12 mouse cellular contexts compared by ENCODE assay signal in the genomic region with DNA sequence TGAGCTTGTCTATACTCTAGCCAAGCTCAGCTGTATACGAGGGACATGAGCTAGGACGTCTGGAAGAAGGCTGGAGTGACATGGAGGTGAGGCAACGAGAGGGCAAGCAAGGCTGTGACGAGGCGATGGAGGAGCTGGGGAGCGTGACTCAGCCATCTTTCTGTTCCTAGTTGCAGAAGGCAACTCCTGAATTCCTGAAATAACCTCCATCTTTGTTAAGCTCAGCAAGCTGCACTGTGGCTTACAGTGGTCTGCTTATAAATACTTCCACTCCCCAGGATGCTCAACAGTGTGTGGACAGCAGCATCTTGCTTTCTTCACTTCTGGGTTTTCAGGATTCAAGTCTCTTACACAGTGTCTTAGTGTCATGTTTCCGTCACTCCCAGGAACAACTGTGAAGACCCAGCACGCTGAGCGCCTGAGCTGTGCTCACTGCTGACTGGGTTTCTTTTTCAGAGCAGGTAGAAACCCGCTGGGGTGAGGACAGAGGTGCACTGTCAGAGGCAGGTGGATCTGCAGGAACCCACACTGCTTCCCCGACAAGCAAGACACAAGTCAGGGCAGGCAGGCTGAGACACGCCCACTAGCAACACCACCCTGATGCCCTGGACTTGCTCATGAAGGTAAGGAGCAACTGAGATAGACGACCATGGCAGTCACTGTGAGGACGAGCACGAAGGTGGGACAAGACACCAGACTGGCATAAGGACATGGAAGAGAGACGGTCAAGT. TPM values are rescaled to one million over a fixed set of nuclear protein-coding genes. Genes with fewer than 3 reads are reported as not detected.
DNase-seq lines count a peak whose midpoint lies in the region; ATAC-seq lines count a peak whose summit lies in the region.
"Had no signal": no experiment of that assay in that cellular context is flagged by ENCODE, and none has a peak within 500 bp of the region (broad histone marks: within the 10 kb centered on the region; RNA-seq: fewer than 3 reads in every experiment).

No protein-coding gene starts in this region.

- no peak for DNase-seq in hindbrain, embryonic 10.5 days (ENCODE audit: low spot score)
- DNase-seq in hindbrain, embryonic 11.5 days (ENCODE audit: low spot score): no peak
- peak; percentile 63 for DNase-seq in urinary bladder, postnatal 14 days (ENCODE audit: low spot score)
- DNase-seq in urinary bladder, postnatal 10 days (ENCODE audit: low spot score): no peak
- peak; percentile 71 for DNase-seq in brain, adult 2 months (ENCODE audit: low read depth, low spot score)
- DNase-seq in cerebellum, adult 18-20 months: no peak
- DNase-seq in cerebellum, adult 8-10 months: no peak
- DNase-seq: kidney, adult 11 months had no signal

- peaks cover 27% of the 10 kb centered on the region for H3K36me3 ChIP-seq in hindbrain, embryonic 10.5 days
- no peaks in the 10 kb centered on the region for H3K36me3 ChIP-seq in hindbrain, embryonic 11.5 days (ENCODE audit: control insufficient read depth, insufficient read depth, low read length)

- H3K4me1 ChIP-seq in hindbrain, embryonic 10.5 days (replicated peaks): peaks cover 41% of the 10 kb centered on the region
- peaks cover 6% of the 10 kb centered on the region for H3K4me1 ChIP-seq in hindbrain, embryonic 11.5 days (replicated peaks; ENCODE audit: control insufficient read depth, insufficient read depth, low read length)

- H3K27me3 ChIP-seq in hindbrain, embryonic 10.5 days (ENCODE audit: insufficient read depth, poor library complexity, severe bottlenecking): no peaks in the 10 kb centered on the region
- no peaks in the 10 kb centered on the region for H3K27me3 ChIP-seq in hindbrain, embryonic 11.5 days (ENCODE audit: control insufficient read depth, insufficient read depth, low read length)
- H3K27me3 ChIP-seq: heart, embryonic 15.5 days had no signal

- ATAC-seq in hindbrain, embryonic 11.5 days (ENCODE audit: low FRiP score): no peak

- H3K4me2 ChIP-seq in hindbrain, embryonic 11.5 days (replicated peaks; ENCODE audit: low read depth, low read length): no peak overlapping the region
- H3K4me2 ChIP-seq: heart, embryonic 15.5 days had no signal

- H3K9me3 ChIP-seq in hindbrain, embryonic 10.5 days: no peaks in the 10 kb centered on the region
- no peaks in the 10 kb centered on the region for H3K9me3 ChIP-seq in hindbrain, embryonic 11.5 days (ENCODE audit: control insufficient read depth, low read length)
- H3K9me3 ChIP-seq: G1E; heart, embryonic 15.5 days had no signal

- WGBS in hindbrain, embryonic 10.5 days: 84% methylated on average over 16 of the region's 16 CpGs
- 82% methylated on average over 16 of the region's 16 CpGs for WGBS in hindbrain, embryonic 11.5 days

- H3K9ac ChIP-seq in hindbrain, embryonic 11.5 days (ENCODE audit: low read depth, low read length): no peak overlapping the region
- H3K9ac ChIP-seq: heart, embryonic 15.5 days had no signal

- no peak overlapping the region for H3K4me3 ChIP-seq in hindbrain, embryonic 10.5 days
- no peak overlapping the region for H3K4me3 ChIP-seq in hindbrain, embryonic 11.5 days (ENCODE audit: low read depth, low read length)
- H3K4me3 ChIP-seq: erythroblast, embryonic 14.5 days; heart, embryonic 15.5 days had no signal

- H3K27ac ChIP-seq in hindbrain, embryonic 10.5 days: 0 out of 2 replicates have a peak overlapping the region, but pooled peaks have one; percentile 12
- no peak overlapping the region for H3K27ac ChIP-seq in hindbrain, embryonic 11.5 days (ENCODE audit: low read depth, low read length)
- H3K27ac ChIP-seq: heart, embryonic 15.5 days; macrophage had no signal

RNA-seq across cellular contexts. Expression of a gene that starts 20.7 kb away (rescaled TPM):
- 59.8 and 65.6 TPM in 2 replicates for polyA plus RNA-seq in hindbrain, embryonic 10.5 days (2016; fragmentation: Nextera tagmentation; extraction: Ambion mirVana)
- polyA plus RNA-seq in hindbrain, embryonic 11.5 days (2014; fragmentation: Nextera tagmentation; extraction: Ambion mirVana): 53.3 and 58.9 TPM in 2 replicates

RNA-seq across cellular contexts. Expression of a gene that starts 48.9 kb away (rescaled TPM):
- polyA plus RNA-seq in hindbrain, embryonic 10.5 days (2016; fragmentation: Nextera tagmentation; extraction: Ambion mirVana): not detected in 2 replicates
- not detected in 2 replicates for polyA plus RNA-seq in hindbrain, embryonic 11.5 days (2014; fragmentation: Nextera tagmentation; extraction: Ambion mirVana)
- polyA plus RNA-seq: erythroblast, embryonic 14.5 days; G1E; macrophage had no signal

Comparison
In these comparisons a context has a peak if more than half of its experiments do, and no peak if none do; other contexts are left out.
1. DNase-seq: peak in urinary bladder, postnatal 14 days (single experiment) and brain, adult 2 months (single experiment); none in hindbrain, embryonic 10.5 days (single experiment), hindbrain, embryonic 11.5 days (single experiment), urinary bladder, postnatal 10 days (single experiment), cerebellum, adult 18-20 months (0 of 2) and cerebellum, adult 8-10 months (single experiment).